Mouse (Mus musculus) ovary, adult 10 weeks (tissue): ENCODE measurements around the gene 4931414P19Rik. TPM values are rescaled to one million over a fixed set of nuclear protein-coding genes. Genes with fewer than 3 reads are reported as not detected.

Experiments
- polyA plus RNA-seq: library from polyadenylated mRNA; stranded (reverse); fragments of 350-450 nt; fragmentation: Illumina TruSeq; extraction: RNeasy Lipid Tissue Mini Kit (QIAGEN cat#74804); gene quantifications from one replicate; pipeline ENCODE4 v1.2.3, GENCODE M21; 2014

Gene 4931414P19Rik
- polyA plus RNA-seq = 2.5 TPM

GRCm38 (mm10) chr14:54605752-54606321 is at the start of gene 4931414P19Rik:
TSS of gene 4931414P19Rik (minus strand) at chr14:54605993.

GRCm38 (mm10) chr14:54641305-54641969 is 35.6 kb upstream of the 4931414P19Rik start, which contains the start of gene Cdh24:
TSS of gene Cdh24 (minus strand) at chr14:54641364.

GRCm38 (mm10) chr14:54640946-54641304 is 35.1 kb upstream of the 4931414P19Rik start, which contains the start of gene Gm17606:
TSS of gene Gm17606 (plus strand) at chr14:54640952.

GRCm38 (mm10) chr14:54621133-54621532 is 15.3 kb upstream of the 4931414P19Rik start, which contains the start of gene Psmb11:
TSS of gene Psmb11 (plus strand) at chr14:54621433.

GRCm38 (mm10) chr14:54617897-54618365 is 12.1 kb upstream of the 4931414P19Rik start, which contains the start of gene Psmb5:
TSS of gene Psmb5 (minus strand) at chr14:54618022.

GRCm38 (mm10) chr14:54577089-54577982 is 28.5 kb downstream of the 4931414P19Rik start, which contains the start of gene Ajuba:
TSS of gene Ajuba (minus strand) at chr14:54577558.

GRCm38 (mm10) chr14:54553975-54554769 is 51.6 kb downstream of the 4931414P19Rik start, which contains the start of gene Haus4:
TSS of gene Haus4 (minus strand) at chr14:54554616.

Other genes with a start within 250 kb of the 4931414P19Rik start
- gene Oxa1l, start 245.2 kb downstream of the 4931414P19Rik start, polyA plus RNA-seq = 13.9 TPM
- 2.0 TPM for gene Slc7a7, start 188.2 kb downstream of the 4931414P19Rik start, polyA plus RNA-seq
- 61.6 TPM for gene Mrpl52, start 179.1 kb downstream of the 4931414P19Rik start, polyA plus RNA-seq
- gene Mmp14, start 174.4 kb downstream of the 4931414P19Rik start, polyA plus RNA-seq = 72.2 TPM
- 2.9 TPM for gene Lrp10, start 141.9 kb downstream of the 4931414P19Rik start, polyA plus RNA-seq
- 0.31 TPM for gene Rem2, start 129.9 kb downstream of the 4931414P19Rik start, polyA plus RNA-seq
- 64.1 TPM for gene Prmt5, start 88.5 kb downstream of the 4931414P19Rik start, polyA plus RNA-seq
- 6.2 TPM for gene Haus4, start 51.4 kb downstream of the 4931414P19Rik start, polyA plus RNA-seq
- gene Ajuba, start 28.4 kb downstream of the 4931414P19Rik start, polyA plus RNA-seq = 10.9 TPM
- 1.7 TPM for gene Psmb5, start 12.0 kb upstream of the 4931414P19Rik start, polyA plus RNA-seq
- gene Psmb11, start 15.4 kb upstream of the 4931414P19Rik start, polyA plus RNA-seq = not detected
- not detected for gene Gm17606, start 35.0 kb upstream of the 4931414P19Rik start, polyA plus RNA-seq
- 0.11 TPM for gene Cdh24, start 35.4 kb upstream of the 4931414P19Rik start, polyA plus RNA-seq
- 20.2 TPM for gene 1700123O20Rik, start 80.2 kb upstream of the 4931414P19Rik start, polyA plus RNA-seq
- 155 TPM for gene Acin1, start 80.9 kb upstream of the 4931414P19Rik start, polyA plus RNA-seq
- not detected for gene Gm29776, start 92.8 kb upstream of the 4931414P19Rik start, polyA plus RNA-seq
- not detected for gene Cebpe, start 106.2 kb upstream of the 4931414P19Rik start, polyA plus RNA-seq
- gene Slc7a8, start 176.0 kb upstream of the 4931414P19Rik start, polyA plus RNA-seq = 30.6 TPM
- gene Rnf212b, start 208.1 kb upstream of the 4931414P19Rik start, polyA plus RNA-seq = not detected